Mouse (Mus musculus): ENCODE measurements around the gene Rad23a.

Rad23a gene

GRCm38 (mm10) chr8:84811303-84811702, 29.2 kb downstream of the Rad23a start:
- DNase-seq, result no peak

DNA sequence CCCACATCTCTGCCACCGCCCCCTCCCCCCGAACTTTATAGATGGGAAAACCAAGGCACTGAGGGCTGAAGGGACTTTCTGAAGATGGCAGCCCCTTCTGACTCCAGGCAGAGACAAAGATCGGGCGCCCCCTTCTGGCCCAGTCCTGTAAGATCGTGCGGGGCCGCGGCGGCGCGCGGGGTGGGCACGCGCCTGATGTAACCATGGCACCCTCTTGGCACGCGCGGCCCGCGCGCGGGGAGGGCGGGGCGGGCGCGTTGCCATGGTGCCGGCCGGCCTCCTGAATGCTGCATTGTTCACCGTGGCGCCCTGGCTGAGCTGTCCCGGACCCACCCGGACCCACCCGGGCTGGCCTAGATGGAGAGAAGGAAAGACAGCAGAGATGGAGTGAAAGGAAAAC, 29.6 kb downstream of the Rad23a start:
- peak; percentile 94 for DNase-seq

DNA sequence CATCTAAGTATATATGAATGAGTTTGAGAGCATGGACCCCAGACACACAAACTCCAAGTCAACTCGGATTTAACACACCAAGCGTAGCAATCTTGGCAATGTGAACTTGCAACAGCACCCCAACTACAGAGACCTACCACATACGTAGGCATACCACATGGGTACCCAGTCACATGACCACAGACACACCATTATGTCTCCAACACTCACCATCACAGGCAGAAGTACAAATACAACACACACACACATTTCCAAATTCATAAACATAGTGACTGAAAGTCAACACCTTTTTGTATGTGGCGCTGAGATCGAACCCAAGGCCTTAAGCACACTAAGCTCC, 30.6 kb downstream of the Rad23a start:
- no peak for DNase-seq

DNA sequence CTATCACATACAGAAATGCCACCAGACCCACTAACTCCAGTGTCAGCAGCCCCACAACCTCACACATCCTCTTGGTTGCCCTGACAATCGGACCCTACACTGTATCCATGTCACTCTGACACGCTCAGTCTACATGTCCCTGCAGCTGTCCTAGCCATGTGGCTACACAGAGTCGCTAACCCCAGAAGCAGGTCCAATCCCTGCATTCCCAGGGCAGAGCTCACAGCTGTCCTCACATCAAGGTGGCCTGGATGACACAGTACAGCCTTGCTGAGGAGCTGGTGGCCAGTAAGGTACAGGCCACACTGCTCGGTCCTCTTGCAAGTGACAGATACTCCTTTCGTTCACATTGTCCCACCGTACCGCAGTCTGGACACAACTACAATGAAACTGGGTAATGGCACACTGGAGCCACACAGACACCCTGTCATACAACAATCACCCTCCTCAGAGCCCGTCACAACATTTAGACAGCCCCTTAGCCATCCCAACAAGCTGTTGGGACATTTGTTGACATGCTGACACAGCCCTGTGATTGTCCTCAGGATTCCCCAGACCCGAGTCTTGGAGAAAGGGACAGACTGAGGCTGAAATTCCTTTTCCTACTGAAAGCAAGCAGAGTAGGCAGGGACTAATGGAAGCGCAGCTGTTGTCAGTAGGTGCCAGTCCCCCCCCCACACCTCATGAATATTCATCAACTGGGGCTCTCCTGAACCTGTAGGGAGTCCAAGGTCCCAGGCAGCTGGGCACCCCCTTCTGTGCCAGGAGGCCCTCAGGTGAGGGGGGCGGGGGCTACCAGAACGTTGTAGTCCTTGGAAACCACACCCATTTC, 31.1 kb downstream of the Rad23a start:
- no peak for DNase-seq

GRCm38 (mm10) chr8:84806031-84806430, 34.4 kb downstream of the Rad23a start:
- no peak for DNase-seq

GRCm38 (mm10) chr8:84799999-84800831, 40.2 kb downstream of the Rad23a start, which contains the start of gene Nfix:
Nfix (minus strand) TSS chr8:84800344.
- peak; percentile 84 for DNase-seq

DNA sequence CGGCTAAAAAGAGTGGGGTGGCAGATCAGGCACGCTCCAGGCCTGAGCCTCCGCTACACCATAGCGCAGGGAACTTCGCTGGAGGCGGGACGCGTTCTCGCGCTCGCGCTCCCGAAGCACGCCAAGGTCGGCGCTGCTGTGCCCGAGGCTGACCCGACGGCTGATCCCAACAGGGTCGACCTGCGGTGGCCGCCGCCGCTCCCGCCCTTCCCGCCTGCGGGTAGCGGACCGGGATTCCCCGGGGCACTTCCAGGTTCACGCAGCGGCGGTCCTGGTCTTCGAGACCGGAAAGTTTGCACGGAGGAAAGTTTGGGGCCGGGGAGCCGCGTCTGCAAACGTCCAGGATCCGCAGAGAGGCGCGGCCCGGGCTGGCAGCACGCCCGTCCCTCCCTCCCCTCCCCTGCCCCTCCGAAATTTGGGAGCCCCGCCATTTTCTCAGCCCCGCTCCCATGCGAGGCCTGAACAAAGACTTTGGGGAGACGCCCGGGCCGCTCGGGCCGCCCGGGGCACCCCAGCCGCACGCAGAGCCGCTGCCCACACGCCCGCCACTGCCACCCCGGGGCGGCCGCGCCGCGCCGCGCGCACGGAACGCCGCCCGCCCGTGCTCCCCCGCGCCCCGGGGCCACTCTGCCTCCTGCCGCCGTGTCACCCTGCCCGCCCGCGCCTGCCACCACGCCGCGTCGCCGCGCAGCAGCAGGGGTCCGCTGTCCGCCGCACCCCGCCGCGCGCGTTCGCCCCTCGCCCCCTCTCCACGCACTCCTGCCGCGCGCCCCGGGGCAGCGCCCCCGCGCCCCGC, 41.1 kb downstream of the Rad23a start:
- DNase-seq, result peak; percentile 69

- DNase-seq, result no peak
Measured at GRCm38 (mm10) chr8:84798446-84799135, 41.9 kb downstream of the Rad23a start.

DNA sequence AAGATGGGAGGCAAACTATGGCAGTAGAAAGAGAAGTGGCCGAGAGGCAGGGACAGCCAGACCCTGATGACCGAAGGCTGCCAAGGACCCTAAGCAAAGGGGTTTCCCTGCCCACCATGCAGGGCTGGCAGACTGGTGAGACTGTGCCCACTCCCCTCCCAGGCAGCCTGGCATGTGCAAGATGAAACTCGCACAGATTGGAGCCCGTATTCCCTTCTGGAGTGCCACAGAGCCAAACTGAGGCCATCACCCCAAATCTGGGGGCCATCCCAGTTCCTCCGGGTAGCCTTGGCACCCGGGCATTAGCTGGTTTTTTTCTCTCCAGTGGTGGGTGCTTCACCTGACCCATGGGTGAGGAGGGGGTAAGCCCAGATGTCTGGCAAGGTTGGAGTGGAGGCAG, 42.5 kb downstream of the Rad23a start:
- DNase-seq, result no peak

GRCm38 (mm10) chr8:84797256-84797797, 43.1 kb downstream of the Rad23a start:
- DNase-seq, result no peak

DNA sequence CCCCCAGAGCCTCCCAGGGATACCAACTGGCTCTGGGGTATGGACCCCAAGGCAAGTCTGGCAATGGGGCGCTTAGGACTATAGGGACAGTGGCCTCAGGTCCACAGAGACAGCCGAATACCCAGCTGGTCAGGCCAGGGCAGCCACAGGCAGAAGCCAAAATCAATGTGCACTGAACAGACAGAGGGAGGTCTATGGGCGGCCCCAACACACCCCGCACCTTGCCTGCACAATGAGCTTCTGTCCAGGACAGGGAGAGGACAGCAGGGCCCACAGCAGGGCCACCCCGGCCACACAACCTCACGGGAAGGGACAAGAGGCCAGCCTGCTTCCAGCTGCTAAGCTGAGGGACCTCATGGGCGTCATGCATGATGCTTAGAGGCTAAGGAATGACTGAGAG, 46.0 kb downstream of the Rad23a start:
- no peak for DNase-seq

- no peak for DNase-seq
Measured at GRCm38 (mm10) chr8:84793791-84794485, 46.5 kb downstream of the Rad23a start.

DNA sequence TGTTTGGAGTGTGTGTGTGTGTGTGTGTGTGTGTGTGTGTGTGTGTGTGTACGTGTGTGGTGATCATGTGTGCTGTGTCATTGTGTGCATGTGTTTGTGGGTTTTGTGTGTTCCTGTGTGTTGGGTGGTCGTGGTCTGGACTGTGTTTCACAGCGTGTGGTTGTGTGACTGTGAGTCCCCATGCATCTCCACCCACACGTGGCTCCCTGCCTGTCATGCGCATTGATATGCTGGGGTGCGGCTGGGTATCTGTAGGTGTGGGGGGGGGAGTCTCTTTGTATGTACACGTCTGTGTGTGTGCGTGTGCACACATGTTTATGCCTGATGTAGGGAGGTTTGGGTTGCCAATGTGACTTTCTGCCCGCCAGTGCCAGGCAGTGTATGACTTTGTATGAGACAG, 47.3 kb downstream of the Rad23a start:
- DNase-seq, result no peak

DNA sequence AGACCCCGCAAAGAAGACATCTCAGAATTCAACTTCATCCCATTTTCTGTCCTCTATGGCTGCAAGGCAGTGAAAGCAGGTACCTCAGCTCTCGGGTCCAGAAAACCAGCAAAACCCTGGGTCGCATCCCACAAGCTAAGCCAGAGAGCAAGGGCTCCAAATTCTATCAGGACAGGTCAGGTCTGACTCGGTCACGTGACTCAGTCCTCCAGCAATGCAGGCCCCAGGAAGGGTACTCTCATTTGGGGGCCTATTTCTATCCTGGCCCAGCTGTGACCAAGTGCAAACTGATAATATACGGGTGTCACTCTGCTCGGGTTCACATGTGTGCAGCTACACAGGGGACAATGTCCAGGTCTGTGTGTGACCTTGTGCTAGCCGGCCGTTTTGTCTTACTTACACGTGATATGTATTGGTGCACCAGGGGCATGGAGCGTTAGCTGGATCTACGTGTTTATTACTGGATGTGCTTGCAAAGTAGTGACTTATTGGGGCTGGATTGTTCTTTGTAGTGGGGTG, 48.0 kb downstream of the Rad23a start:
- no peak for DNase-seq

DNA sequence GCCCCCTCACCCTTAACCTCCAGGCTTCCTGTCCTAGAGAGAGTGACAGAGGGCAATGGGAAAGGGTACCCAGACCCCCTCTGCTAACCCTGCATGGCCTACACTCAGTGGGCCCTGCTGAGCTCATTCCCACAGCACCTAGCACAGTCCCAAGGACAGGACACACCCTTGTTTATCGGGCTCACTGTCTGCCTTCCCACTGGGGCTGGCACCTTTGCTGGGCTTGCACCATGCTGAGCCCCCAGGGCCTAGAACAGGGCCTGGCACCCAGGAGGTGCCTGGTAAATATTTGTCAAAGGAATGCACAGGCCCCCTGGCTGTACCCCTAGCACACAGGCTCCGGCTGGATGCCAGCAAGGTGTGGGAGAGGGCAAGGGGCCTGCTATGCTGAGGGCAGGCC, 49.9 kb downstream of the Rad23a start:
- DNase-seq, result no peak

GRCm38 (mm10) chr8:84789855-84790486, 50.5 kb downstream of the Rad23a start:
- DNase-seq, result no peak

DNA sequence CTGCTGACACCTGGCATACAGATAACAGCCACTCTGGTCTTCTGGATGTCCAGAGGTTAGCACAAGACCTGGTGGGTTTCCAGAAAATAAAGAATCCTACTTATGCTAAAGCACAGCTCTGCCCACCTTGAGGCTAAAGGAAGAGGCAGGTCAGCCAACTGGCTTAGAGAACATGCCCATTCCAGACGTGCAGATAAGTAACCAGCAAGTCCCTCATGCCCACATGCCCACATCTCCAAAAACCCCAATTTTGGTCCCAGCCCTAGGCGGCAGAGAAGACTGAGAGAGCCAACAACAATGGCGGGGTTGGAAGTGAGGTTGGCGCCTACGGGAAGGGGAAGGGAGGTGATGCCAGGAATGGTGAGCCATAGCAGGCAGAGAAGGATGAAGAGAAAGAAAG, 51.1 kb downstream of the Rad23a start:
- no peak for DNase-seq

DNA sequence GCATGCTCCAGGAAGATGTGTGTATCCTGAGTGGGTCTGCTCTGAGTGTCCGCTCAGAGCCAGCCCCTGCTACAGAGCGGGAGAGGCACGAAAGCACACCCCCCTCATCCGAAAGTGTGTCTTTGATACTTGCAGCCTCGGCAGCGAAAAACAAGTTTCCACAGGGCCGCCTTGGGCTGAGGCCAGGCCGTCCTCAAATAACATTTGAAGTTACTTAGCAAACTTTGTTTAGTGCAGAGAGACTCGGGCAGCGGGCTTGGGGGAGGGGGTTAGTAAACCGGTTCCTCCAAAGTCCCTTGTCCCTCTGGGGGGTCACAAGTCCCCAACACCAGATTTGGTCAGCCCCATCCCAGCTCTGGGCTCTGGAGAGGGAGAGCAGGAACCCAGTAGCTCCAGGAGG, 51.6 kb downstream of the Rad23a start:
- peak; percentile 85 for DNase-seq

DNA sequence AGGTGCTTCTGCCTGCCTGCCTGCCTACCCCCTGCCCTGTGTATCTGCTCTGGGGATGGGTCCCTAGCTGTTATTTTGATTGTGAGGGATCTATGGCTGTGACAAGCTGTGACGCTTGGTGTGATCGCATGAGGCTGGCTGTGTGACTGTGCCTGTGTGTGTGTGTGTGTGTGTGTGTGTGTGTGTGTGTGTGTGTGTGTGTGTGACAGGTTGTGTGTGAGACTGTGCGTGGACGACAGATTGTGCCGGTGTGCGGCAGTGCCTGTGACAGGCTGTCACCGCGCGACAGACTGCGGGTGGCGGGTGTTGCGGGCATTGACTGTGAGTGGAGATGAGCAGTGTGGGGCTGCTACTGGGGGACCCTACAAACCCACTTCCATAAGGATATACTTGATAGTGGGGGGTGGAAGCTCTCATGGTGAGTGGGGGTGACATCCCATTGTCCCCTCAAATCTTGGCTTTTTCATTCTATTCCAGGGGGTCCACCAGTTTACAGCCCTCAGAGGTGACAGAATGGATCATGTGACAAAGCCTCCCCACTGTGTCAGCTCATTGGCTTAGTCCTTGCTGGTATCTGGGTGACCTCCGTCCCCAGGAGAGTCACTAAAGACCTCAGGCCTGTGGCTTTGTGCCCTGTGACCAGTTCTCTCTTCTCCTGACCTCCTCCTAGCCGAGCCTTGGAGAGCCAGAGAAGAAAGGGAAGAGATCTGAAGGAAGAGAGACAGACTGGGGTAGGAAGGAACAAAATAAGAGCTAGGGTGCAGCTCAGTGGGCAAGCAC, 52.8 kb downstream of the Rad23a start:
- no peak for DNase-seq

GRCm38 (mm10) chr8:84786801-84787467, 53.5 kb downstream of the Rad23a start:
- no peak for DNase-seq
